Mouse (Mus musculus) frontal cortex, adult (tissue): ENCODE measurements at regions not wholly inside any gene's neighbourhood (a gene's known extent, or its start where the extent isn't known, plus 50 kb on each side); places are given as distances from the start of the nearest gene placed in this dataset.
"Not testable (repeated sequence)": the region's sequence is repeated elsewhere in the genome, so short reads cannot be mapped to it uniquely, and the experiment has no call there.

Experiments used
- ATAC-seq: cut with Nextera tagmentation; 2 replicates; pipeline ENCODE4 v1.9.2; 2017; ENCODE audit warnings: mild to moderate bottlenecking, moderate library complexity, mixed read lengths; ENCODE audit not compliant: low TSS enrichment

- no peak for ATAC-seq
These were observed 96.6 kb upstream of the Selenop start for GRCm38 (mm10) chr15:3171774-3172173.

- ATAC-seq = no peak
These were observed 94.3 kb upstream of the Selenop start for GRCm38 (mm10) chr15:3174072-3174471.

GRCm38 (mm10) chr15:3174848-3175247 lies 93.5 kb upstream of the Selenop start:
- no peak for ATAC-seq

- ATAC-seq = peak; percentile 65; the same call in 1 of the 2 replicates
These were observed 66.3 kb upstream of the Selenop start for GRCm38 (mm10) chr15:3201912-3202653.

- ATAC-seq = no peak
These were observed 62.8 kb upstream of the Selenop start for GRCm38 (mm10) chr15:3205522-3205921.

GRCm38 (mm10) chr15:3206076-3206475 lies 62.3 kb upstream of the Selenop start:
- ATAC-seq = not testable (repeated sequence)

- ATAC-seq = peak; percentile 64
These were observed 54.6 kb upstream of the Selenop start for GRCm38 (mm10) chr15:3213721-3214120.

GRCm38 (mm10) chr15:3215201-3215600 lies 53.1 kb upstream of the Selenop start:
- no peak for ATAC-seq
